Mouse (Mus musculus) brown adipose tissue, adult 24 weeks (tissue): ENCODE results near the gene Ltn1. TPM values are rescaled to one million over a fixed set of nuclear protein-coding genes. Genes with fewer than 3 reads are reported as not detected.

Experiments
- H3K27ac ChIP-seq: fragments of 200-500 bp; replicated peaks from 2 replicates; pipeline ENCODE4 v1.5.1; 2012; ENCODE audit warnings: low read depth, mild to moderate bottlenecking, low read length
- H3K4me1 ChIP-seq: fragments of 200-500 bp; 2 replicates; pipeline ENCODE4 v1.6.1; 2012; ENCODE audit warnings: low read length, mixed read lengths; ENCODE audit not compliant: control insufficient read depth, insufficient read depth, insufficient read length
- H3K4me3 ChIP-seq: fragments of 200-500 bp; 2 replicates; pipeline ENCODE4 v1.5.1; 2012; ENCODE audit warnings: low read depth, mild to moderate bottlenecking, low read length, moderate library complexity; ENCODE audit not compliant: insufficient read depth
- polyA plus RNA-seq: library from polyadenylated mRNA; stranded (reverse); fragments of >200 nt; gene quantifications from 2 replicates; pipeline ENCODE4 v1.2.4, GENCODE M21; 2012; ENCODE audit not compliant: missing spikeins, insufficient read depth, insufficient read length

The Ltn1 gene
- polyA plus RNA-seq, 1 experiment = 9.5 TPM

DNA sequence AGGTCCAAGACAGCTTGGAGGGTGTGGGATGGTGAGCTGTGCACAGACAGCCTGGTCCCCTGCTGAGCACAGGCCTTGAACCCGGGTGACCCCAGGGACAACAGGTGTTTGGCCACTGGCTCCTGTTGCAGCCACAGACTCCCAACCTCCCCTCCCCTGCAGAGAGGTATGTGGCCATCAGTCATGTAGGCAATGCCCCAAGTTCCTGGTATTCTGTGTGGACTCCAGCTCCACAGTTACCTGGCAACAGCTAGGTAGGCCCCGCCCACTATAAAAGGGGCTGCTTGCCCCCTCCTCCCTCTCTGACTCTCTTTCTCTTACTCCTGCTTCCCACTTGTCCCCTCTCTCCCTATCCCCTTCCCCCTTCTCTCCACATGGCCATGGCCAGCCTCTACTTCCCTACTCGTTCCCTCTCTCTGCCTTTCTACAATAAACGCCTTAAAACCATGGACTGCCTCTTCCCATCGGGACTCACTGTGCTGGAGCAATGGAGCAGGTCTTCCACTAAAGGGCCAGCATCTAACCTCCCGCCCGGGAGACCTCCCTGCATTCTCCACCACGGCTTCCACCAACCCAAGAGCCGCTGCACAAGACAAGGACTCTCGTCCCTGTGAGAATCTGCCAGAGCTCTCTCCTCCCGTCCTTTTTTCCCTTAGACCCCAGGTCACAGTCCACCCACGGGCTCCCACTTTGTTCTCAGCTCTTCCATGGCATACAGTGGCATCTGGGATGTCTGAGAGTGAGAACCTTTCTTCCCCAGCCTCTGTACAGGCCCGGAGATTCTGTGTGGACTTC, 3.2 kb upstream of the Ltn1 start:
- Histone ChIP-seq H3K27ac (no peak overlapping the region), H3K4me1 (no peaks in the 10 kb centered on the region)

DNA sequence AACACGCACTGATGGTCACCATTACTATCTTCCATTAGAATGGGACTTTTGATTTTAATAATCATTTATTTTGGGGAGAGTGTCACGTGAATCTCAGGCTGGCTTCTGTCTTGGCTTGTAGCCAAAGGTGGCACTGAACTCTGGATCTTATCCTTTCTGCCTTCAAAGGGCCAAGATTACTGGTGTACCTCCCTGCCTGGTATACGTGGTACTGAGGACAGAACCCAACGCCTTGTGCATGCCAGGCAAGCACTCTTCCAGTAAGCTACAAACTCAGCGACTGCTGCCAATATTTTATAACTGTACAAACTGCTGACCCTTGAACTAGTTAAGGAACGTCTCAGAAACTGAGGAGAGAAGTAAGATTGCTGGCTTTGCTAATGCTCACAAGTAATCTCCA, 2.5 kb upstream of the Ltn1 start:
- no peak overlapping the region for H3K27ac ChIP-seq
- no peaks in the 10 kb centered on the region for H3K4me1 ChIP-seq
- no peak overlapping the region for H3K4me3 ChIP-seq

More for the DNA sequence above, 3.2 kb upstream of the Ltn1 start:
- H3K4me3 ChIP-seq = no peak overlapping the region

GRCm38 (mm10) chr16:87434266-87434665, 1.9 kb upstream of the Ltn1 start:
- H3K4me3 ChIP-seq = no peak overlapping the region
- H3K4me1 ChIP-seq = no peaks in the 10 kb centered on the region
- no peak overlapping the region for H3K27ac ChIP-seq

GRCm38 (mm10) chr16:87427516-87427915, 4.9 kb downstream of the Ltn1 start:
- Histone ChIP-seq H3K4me3 (no peak overlapping the region), H3K27ac (no peak overlapping the region), H3K4me1 (no peaks in the 10 kb centered on the region)

DNA sequence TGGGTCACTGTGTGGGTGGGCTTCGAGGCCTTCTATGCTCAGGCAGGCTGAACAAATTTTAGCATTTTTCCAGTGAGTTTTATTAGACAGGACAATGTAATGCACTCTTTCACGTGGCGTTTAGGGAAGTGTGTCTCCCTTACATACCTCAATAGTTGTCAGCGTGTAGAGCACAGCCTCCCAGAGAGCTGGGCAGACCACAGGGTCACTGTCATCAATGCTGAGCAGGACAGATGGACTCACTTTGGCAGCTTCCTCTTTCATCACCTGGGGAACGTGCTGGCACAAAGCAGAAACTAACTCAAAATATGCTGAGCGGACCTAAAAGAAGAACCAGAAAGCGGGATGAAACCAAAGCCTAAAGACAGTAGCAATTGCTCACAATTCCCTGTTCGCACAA, 11.8 kb downstream of the Ltn1 start:
- Histone ChIP-seq H3K4me1 (no peaks in the 10 kb centered on the region), H3K4me3 (no peak overlapping the region)

DNA sequence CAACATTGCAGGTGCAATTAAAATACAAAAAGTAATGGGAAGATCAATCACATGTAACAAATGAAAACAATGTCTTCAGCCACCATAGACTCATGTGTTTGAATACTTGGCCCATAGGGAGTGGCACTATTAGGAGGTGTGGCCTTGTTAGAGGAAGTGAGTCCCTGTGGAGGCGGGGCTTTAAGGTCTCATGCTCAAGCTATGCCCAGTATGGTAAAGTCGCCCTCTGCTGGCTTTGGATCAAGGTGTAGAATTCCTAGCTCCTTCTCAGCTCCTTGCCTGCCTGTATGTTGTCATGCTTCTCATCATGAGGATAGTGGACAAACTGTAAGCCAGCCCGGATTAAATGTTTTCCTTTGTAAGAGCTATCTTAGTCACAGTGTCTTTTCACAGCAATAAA, 27.4 kb downstream of the Ltn1 start:
- no peak overlapping the region for H3K4me3 ChIP-seq
- no peak overlapping the region for H3K27ac ChIP-seq
- H3K4me1 ChIP-seq = no peaks in the 10 kb centered on the region

More for the DNA sequence above, 11.8 kb downstream of the Ltn1 start:
- H3K27ac ChIP-seq = no peak overlapping the region

GRCm38 (mm10) chr16:87393813-87394548, 38.4 kb downstream of the Ltn1 start:
- Histone ChIP-seq H3K4me1 (no peaks in the 10 kb centered on the region), H3K27ac (no peak overlapping the region), H3K4me3 (no peak overlapping the region)

GRCm38 (mm10) chr16:87387444-87387977, 44.9 kb downstream of the Ltn1 start:
- no peak overlapping the region for H3K27ac ChIP-seq
- H3K4me3 ChIP-seq = no peak overlapping the region
- H3K4me1 ChIP-seq = no peaks in the 10 kb centered on the region

- H3K4me1 ChIP-seq = no peaks in the 10 kb centered on the region
- no peak overlapping the region for H3K27ac ChIP-seq
- no peak overlapping the region for H3K4me3 ChIP-seq
Measured at GRCm38 (mm10) chr16:87384366-87384765, 48.0 kb downstream of the Ltn1 start.

- Histone ChIP-seq H3K4me1 (no peaks in the 10 kb centered on the region), H3K4me3 (no peak overlapping the region), H3K27ac (no peak overlapping the region)
Measured at GRCm38 (mm10) chr16:87382996-87383395, 49.4 kb downstream of the Ltn1 start.

DNA sequence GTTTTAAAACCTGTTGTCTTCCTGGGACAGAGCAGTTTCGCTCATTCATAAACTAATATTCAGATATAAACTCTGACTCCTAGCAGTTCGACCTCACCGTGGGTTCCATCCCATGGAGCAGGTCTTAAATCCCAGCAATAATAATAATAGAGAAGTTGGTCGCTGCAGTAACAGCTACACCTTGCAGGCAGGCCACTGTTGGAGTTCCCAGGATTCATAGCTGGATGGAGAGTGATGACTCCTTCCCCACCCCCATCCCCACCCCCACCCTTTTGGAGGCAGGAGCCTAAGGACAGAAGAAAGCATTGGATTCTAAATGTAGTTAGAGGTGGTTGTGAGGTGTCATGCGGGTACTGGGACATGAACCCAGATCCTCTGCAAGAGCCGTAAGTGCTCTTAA, 66.0 kb downstream of the Ltn1 start:
- Histone ChIP-seq H3K4me1 (no peaks in the 10 kb centered on the region), H3K4me3 (no peak overlapping the region), H3K27ac (no peak overlapping the region)

DNA sequence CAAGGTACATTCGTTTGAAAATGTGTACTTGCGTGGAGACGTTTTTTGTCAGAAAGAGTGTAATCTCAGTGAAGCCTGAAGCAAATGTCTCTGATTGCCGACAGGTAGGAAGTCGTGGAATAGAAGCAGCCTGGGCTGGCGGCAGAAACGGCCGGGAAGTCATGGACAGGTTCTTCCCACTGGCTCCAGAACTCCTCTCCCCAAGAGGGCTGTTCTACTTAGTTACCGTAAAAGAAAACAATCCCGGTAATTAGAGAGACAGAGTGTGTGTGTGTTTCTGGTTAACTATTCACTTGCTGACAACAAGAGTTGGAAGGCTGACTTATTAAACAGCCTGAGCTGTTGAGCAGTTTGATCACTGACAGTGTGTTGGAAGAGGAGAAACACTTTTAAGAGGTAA, 66.4 kb downstream of the Ltn1 start:
- no peak overlapping the region for H3K27ac ChIP-seq

DNA sequence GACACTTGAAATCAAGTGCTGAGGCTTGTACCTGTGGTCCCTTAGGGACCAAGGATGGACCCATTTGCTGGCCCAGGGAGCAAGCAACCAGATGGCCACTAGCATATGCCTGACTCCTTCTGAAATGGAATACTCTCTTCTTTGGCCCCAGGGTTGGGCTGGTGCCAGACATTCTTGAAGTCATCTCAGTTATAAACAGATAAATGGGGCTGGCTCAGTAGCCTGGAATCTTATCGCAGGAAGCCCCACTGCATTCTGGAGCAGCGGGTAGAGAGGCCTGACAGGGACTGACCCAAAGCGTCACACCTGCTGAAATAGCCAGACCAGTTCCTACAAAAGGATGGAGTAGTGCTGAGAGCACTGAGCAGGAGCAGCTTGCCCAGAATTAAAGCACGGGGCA, 68.2 kb downstream of the Ltn1 start:
- no peak overlapping the region for H3K27ac ChIP-seq
- H3K4me1 ChIP-seq = no peaks in the 10 kb centered on the region
- H3K4me3 ChIP-seq = no peak overlapping the region

More for the DNA sequence above, 66.4 kb downstream of the Ltn1 start:
- no peak overlapping the region for H3K4me3 ChIP-seq
- H3K4me1 ChIP-seq = no peaks in the 10 kb centered on the region

DNA sequence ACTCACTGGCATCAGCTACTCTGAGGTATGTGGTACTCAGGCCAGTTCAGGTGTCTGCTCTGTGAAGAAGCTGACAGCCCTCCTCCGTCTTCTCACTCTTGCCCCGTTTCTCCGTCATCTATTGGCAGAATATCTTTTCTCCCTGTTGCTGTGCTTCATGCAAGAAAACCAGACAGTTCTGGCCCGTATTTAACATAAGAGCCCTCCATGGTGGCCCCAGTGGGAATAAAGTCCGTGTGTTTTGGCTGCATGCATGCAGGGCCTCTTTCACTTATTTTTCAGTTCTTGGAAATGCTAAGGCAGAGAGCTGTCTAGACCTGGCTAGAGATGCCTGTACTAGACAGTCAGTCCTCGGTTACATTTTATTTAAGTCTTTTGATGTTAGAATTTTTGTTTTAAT, 72.3 kb downstream of the Ltn1 start:
- H3K4me3 ChIP-seq = no peak overlapping the region
- H3K27ac ChIP-seq = no peak overlapping the region
- no peaks in the 10 kb centered on the region for H3K4me1 ChIP-seq

- Histone ChIP-seq H3K27ac (no peak overlapping the region), H3K4me3 (no peak overlapping the region), H3K4me1 (no peaks in the 10 kb centered on the region)
Measured at GRCm38 (mm10) chr16:87354748-87355147, 77.7 kb downstream of the Ltn1 start.
